Mouse (Mus musculus): ENCODE measurements at regions not wholly inside any gene's neighbourhood (a gene's known extent, or its start where the extent isn't known, plus 50 kb on each side); places are given as distances from the start of the nearest gene placed in this dataset.
"Not testable (repeated sequence)": the region's sequence is repeated elsewhere in the genome, so short reads cannot be mapped to it uniquely, and the experiment has no call there.

GRCm38 (mm10) chr16:50533881-50534280, 57.1 kb downstream of the Ccdc54 start:
- Histone ChIP-seq H3K36me3 (ENCODE audit: inconsistent target) (no peaks in the 10 kb centered on the region), H3K4me3 (ENCODE audit: inconsistent target) (no peak overlapping the region), H3K79me2 (ENCODE audit: inconsistent target) (no peaks in the 10 kb centered on the region), H3K27ac (no peak overlapping the region)
- 36% methylated on average over 3 of the region's 3 CpGs for WGBS (ENCODE audit: missing documents)

- Histone ChIP-seq H3K4me3 (ENCODE audit: inconsistent target) (peak overlapping the region; percentile 66), H3K27ac (peak overlapping the region; percentile 55), H3K79me2 (ENCODE audit: inconsistent target) (no peaks in the 10 kb centered on the region), H3K36me3 (ENCODE audit: inconsistent target) (no peaks in the 10 kb centered on the region)
- WGBS (ENCODE audit: missing documents) = 2% methylated on average over 46 of the region's 46 CpGs
Observed at GRCm38 (mm10) chr16:50529511-50530416, 61.2 kb downstream of the Ccdc54 start.

GRCm38 (mm10) chr16:50528677-50529510, 62.1 kb downstream of the Ccdc54 start:
- peak overlapping the region; percentile 66 for H3K4me3 ChIP-seq (ENCODE audit: inconsistent target)
- 1% methylated on average over 74 of the region's 81 CpGs for WGBS (ENCODE audit: missing documents)
- peak overlapping the region; percentile 64 for H3K27ac ChIP-seq
- H3K36me3 ChIP-seq (ENCODE audit: inconsistent target) = no peaks in the 10 kb centered on the region
- H3K79me2 ChIP-seq (ENCODE audit: inconsistent target) = no peaks in the 10 kb centered on the region

- Histone ChIP-seq H3K27ac (peak overlapping the region; percentile 64), H3K79me2 (ENCODE audit: inconsistent target) (no peaks in the 10 kb centered on the region), H3K4me3 (ENCODE audit: inconsistent target) (peak overlapping the region; percentile 47), H3K36me3 (ENCODE audit: inconsistent target) (no peaks in the 10 kb centered on the region)
- WGBS (ENCODE audit: missing documents) = 0% methylated on average over 9 of the region's 9 CpGs
Observed at GRCm38 (mm10) chr16:50528355-50528676, 62.6 kb downstream of the Ccdc54 start.

- WGBS (ENCODE audit: missing documents) = 82% methylated on average over 5 of the region's 5 CpGs
- not testable (repeated sequence) for H3K79me2 ChIP-seq (ENCODE audit: inconsistent target); H3K4me3 ChIP-seq (ENCODE audit: inconsistent target); H3K27ac ChIP-seq; H3K36me3 ChIP-seq (ENCODE audit: inconsistent target)
Observed at GRCm38 (mm10) chr16:50526930-50527329, 64.0 kb downstream of the Ccdc54 start.

GRCm38 (mm10) chr16:50525934-50526366, 65.0 kb downstream of the Ccdc54 start:
- Histone ChIP-seq H3K36me3 (ENCODE audit: inconsistent target) (no peaks in the 10 kb centered on the region), H3K4me3 (ENCODE audit: inconsistent target) (no peak overlapping the region), H3K79me2 (ENCODE audit: inconsistent target) (no peaks in the 10 kb centered on the region), H3K27ac (no peak overlapping the region)
- 85% methylated on average over 11 of the region's 11 CpGs for WGBS (ENCODE audit: missing documents)

GRCm38 (mm10) chr16:50525504-50525903, 65.5 kb downstream of the Ccdc54 start:
- Histone ChIP-seq H3K4me3 (ENCODE audit: inconsistent target) (no peak overlapping the region), H3K36me3 (ENCODE audit: inconsistent target) (no peaks in the 10 kb centered on the region), H3K27ac (no peak overlapping the region), H3K79me2 (ENCODE audit: inconsistent target) (no peaks in the 10 kb centered on the region)
- 98% methylated on average over 9 of the region's 9 CpGs for WGBS (ENCODE audit: missing documents)

- Histone ChIP-seq H3K4me3 (ENCODE audit: inconsistent target) (no peak overlapping the region), H3K27ac (no peak overlapping the region), H3K79me2 (ENCODE audit: inconsistent target) (no peaks in the 10 kb centered on the region), H3K36me3 (ENCODE audit: inconsistent target) (no peaks in the 10 kb centered on the region)
- WGBS (ENCODE audit: missing documents) = 71% methylated on average over 10 of the region's 10 CpGs
Observed at GRCm38 (mm10) chr16:50519610-50520009, 71.3 kb downstream of the Ccdc54 start.

GRCm38 (mm10) chr16:50516579-50516978, 74.4 kb downstream of the Ccdc54 start:
- WGBS (ENCODE audit: missing documents) = 86% methylated on average over 11 of the region's 11 CpGs
- Histone ChIP-seq H3K4me3 (ENCODE audit: inconsistent target) (no peak overlapping the region), H3K27ac (no peak overlapping the region), H3K79me2 (ENCODE audit: inconsistent target) (no peaks in the 10 kb centered on the region), H3K36me3 (ENCODE audit: inconsistent target) (no peaks in the 10 kb centered on the region)

GRCm38 (mm10) chr16:50515039-50515438, 75.9 kb downstream of the Ccdc54 start:
- no peak overlapping the region for H3K27ac ChIP-seq
- no peak overlapping the region for H3K4me3 ChIP-seq (ENCODE audit: inconsistent target)
- H3K79me2 ChIP-seq (ENCODE audit: inconsistent target) = no peaks in the 10 kb centered on the region
- H3K36me3 ChIP-seq (ENCODE audit: inconsistent target) = no peaks in the 10 kb centered on the region
- 94% methylated on average over 8 of the region's 8 CpGs for WGBS (ENCODE audit: missing documents)

- H3K27ac ChIP-seq = no peak overlapping the region
- H3K36me3 ChIP-seq (ENCODE audit: inconsistent target) = no peaks in the 10 kb centered on the region
- no peak overlapping the region for H3K4me3 ChIP-seq (ENCODE audit: inconsistent target)
- 46% methylated on average over 3 of the region's 3 CpGs for whole genome bisulfite sequencing (ENCODE audit: missing documents)
- H3K79me2 ChIP-seq (ENCODE audit: inconsistent target) = no peaks in the 10 kb centered on the region
Observed at GRCm38 (mm10) chr16:50512080-50512479, 78.9 kb downstream of the Ccdc54 start.

GRCm38 (mm10) chr16:50509529-50509895, 77.3 kb upstream of the Bbx start:
- no peaks in the 10 kb centered on the region for H3K79me2 ChIP-seq (ENCODE audit: inconsistent target)
- no peaks in the 10 kb centered on the region for H3K36me3 ChIP-seq (ENCODE audit: inconsistent target)
- no peak overlapping the region for H3K27ac ChIP-seq
- 89% methylated on average over 4 of the region's 4 CpGs for whole genome bisulfite sequencing (ENCODE audit: missing documents)
- H3K4me3 ChIP-seq (ENCODE audit: inconsistent target) = no peak overlapping the region

- Histone ChIP-seq H3K79me2 (ENCODE audit: inconsistent target) (no peaks in the 10 kb centered on the region), H3K4me3 (ENCODE audit: inconsistent target) (no peak overlapping the region), H3K36me3 (ENCODE audit: inconsistent target) (no peaks in the 10 kb centered on the region), H3K27ac (no peak overlapping the region)
- WGBS (ENCODE audit: missing documents) = 92% methylated on average over 14 of the region's 14 CpGs
Observed at GRCm38 (mm10) chr16:50508673-50509528, 76.7 kb upstream of the Bbx start.

GRCm38 (mm10) chr16:50504619-50505018, 72.4 kb upstream of the Bbx start:
- no peak overlapping the region for H3K4me3 ChIP-seq (ENCODE audit: inconsistent target)
- 64% methylated on average over 3 of the region's 3 CpGs for WGBS (ENCODE audit: missing documents)
- H3K36me3 ChIP-seq (ENCODE audit: inconsistent target) = no peaks in the 10 kb centered on the region
- no peaks in the 10 kb centered on the region for H3K79me2 ChIP-seq (ENCODE audit: inconsistent target)
- no peak overlapping the region for H3K27ac ChIP-seq

Data from macrophage (primary cell).